Mouse (Mus musculus) cortical plate, adult 2 months (tissue): ENCODE results near the gene Tmx2.

ENCODE experiments used
- CTCF ChIP-seq: fragments of 200-500 bp; IDR thresholded peaks from 2 replicates; pipeline ENCODE4 v1.5.1; 2011; ENCODE audit warnings: mild to moderate bottlenecking, control low read depth, low read length; ENCODE audit not compliant: insufficient read depth; ENCODE audit errors: extremely low read depth
- POLR2A ChIP-seq: fragments of 200-500 bp; IDR thresholded peaks from 2 replicates; pipeline ENCODE4 v1.6.1; 2011; ENCODE audit warnings: mild to moderate bottlenecking, low read length, control low read depth; ENCODE audit not compliant: insufficient read depth; ENCODE audit errors: extremely low read depth

DNA sequence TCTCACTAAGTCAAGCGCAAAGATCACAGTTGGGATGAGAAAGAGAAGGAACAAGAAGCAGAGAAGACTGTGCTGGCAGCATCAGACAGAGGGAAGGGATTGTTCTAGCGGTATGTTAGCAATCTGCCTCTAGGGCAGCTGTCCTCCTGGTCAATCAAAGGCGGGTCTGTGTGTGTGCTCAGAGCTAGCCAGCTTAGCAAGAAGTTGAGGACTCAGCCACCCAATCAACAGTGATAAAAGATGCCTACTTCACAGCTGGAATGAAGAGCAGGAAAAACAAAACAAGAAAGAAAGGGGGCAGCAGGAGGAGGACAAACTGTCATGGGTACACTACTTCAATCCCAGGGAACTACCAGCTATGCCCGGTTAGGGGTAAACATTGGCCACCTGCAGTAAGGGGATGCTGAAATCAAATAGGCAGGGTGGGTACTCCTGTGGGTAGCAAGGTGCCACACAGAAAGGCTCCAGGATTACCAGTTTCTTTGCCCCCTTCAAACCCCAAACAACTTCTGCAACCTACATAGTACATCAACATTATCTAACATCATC, 43.9 kb downstream of the Tmx2 start:
- TF ChIP-seq CTCF (no peak), POLR2A (no peak)
